Mouse (Mus musculus) right cerebral cortex, postnatal 10 days (tissue): Measurements from ENCODE around the gene Prl2c3.
"Not testable (repeated sequence)": the region's sequence is repeated elsewhere in the genome, so short reads cannot be mapped to it uniquely, and the experiment has no call there.

Experiments
- DNase-seq, 2 experiments: peaks; one replicate each; pipeline ENCODE4 v3.0.0; 2021; ENCODE audit warnings: low spot score in 2 of 2

The Prl2c3 gene

GRCm38 (mm10) chr13:12799979-12800378, at the start of gene Prl2c3:
Gene Prl2c3, minus strand, starts transcription at chr13:12800079.
- DNase-seq = not testable (repeated sequence)

- not testable (repeated sequence) for DNase-seq
Observed at GRCm38 (mm10) chr13:12848254-12848653, 48.4 kb upstream of the Prl2c3 start.

- DNase-seq = not testable (repeated sequence)
Observed at GRCm38 (mm10) chr13:12844701-12845100, 44.8 kb upstream of the Prl2c3 start.

DNA sequence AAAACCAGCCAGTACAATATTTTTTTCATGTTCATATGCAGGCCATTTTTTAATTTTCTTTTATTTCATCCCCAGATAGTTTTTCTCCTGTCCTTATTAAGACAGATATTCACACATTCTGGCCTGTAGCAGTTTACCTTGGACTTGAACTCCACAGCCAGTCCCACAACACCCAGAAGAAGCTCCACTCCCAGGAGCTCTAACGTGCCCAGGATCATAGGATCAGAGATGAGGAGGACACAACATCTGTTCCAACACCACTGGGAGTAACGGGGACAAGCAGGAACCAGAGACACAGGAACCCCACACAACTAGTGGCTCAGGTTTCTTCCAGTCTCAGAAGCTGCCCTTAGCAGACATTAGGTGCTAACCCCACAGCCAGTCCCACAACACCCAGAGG, 37.7 kb upstream of the Prl2c3 start:
- not testable (repeated sequence) for DNase-seq

DNA sequence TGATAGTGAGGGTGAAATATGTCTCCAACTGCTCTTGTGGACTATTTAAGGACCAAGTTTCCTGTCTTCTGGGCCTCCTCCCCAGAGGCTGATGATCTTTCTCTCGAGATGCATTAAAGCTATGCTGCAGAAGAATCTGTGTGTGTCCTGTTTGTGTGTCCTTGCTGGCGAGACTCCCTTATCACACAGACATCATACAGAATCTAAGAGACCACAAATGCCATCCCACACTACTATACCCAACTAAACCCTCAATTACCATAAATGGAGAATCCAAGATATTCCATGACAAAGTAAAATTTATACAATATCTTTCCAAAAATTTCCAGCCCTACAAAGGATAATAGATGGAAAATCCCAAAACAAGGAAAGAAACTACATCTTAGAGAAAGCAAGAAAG, 31.9 kb upstream of the Prl2c3 start:
- DNase-seq = no peak

DNA sequence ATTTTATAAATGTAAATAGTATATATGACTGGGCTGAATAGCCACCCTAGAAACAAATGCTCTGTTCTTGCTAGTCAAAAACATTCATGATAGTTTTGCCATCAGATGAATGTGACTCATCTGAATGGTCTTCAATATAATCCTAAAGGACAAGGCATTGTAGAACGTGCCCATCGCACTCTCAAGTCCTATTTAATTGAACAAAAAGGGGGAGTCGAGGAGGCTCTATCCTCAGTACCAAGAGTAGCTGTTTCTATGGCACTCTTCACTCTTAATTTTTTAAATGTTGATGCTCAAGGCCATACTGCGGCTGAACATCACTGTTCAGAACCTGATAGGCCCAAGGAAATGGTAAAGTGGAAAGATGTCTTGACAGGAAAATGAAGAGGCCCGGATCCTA, 29.2 kb upstream of the Prl2c3 start:
- no peak for DNase-seq

DNA sequence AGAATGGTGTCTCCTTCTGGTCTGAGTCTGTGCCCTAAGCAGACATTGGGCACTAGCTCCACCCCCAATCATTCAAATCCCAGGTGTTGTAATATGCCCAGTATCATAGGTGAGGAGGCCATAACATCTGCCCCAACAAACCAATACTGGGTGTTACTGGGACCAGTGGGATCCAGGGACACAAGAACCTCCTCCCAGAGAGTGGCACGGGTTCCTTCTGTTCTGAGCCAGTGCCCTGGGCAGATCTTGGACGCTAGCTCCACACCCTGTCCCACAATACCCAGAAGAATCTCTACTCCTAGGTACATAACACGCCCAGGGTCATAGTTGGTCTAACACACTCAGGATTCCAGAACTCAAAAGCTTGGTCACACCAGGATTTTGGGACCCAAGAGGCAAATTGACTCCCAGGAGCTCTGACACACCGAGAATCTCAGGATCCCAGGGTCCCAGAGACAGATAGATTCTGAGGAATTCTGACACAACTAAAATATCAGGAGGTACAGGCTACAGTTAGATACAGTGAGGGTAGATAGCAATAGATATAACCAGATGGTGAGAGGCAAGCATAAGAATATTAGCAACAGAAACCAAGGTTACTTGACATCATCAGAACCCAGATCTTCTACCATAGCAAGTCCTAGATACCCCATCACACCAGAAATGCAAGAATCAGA, 24.8 kb upstream of the Prl2c3 start:
- not testable (repeated sequence) for DNase-seq

DNA sequence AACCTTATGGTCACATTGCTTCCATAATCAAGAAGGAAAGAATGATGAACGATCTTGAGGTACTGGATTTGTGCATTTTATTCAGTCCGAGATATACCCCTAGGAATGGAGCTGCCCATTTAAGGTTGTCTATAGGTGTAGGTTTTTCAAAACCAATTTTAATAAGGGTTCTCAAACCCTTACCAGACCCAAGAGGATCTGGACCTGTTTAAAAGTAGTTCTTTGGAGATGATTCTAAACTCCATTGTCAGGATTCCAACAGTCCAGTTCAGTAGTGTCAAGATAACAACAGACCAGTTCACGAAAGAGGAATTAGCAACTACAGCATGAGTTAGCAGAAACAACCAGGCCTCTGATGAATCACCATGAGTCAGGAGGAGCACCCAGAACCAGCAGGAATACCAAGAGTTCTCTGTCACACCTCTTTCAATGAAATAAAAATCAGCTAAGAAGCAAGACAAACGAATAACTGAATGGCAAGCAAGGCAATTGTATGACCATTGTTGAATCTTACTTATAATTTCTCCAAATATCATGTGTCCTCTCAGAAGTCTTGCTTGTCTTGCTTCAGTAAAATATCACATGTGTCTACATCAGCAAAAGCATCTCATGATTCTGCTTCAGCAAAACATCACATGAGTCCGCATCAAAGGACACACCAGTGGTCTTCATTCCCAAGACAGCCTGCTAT, 14.0 kb upstream of the Prl2c3 start:
- not testable (repeated sequence) for DNase-seq

- no peak for DNase-seq
Observed at GRCm38 (mm10) chr13:12809591-12809990, 9.7 kb upstream of the Prl2c3 start.

- not testable (repeated sequence) for DNase-seq
Observed at GRCm38 (mm10) chr13:12808793-12809512, 9.1 kb upstream of the Prl2c3 start.

- not testable (repeated sequence) for DNase-seq
Observed at GRCm38 (mm10) chr13:12806496-12806895, 6.6 kb upstream of the Prl2c3 start.

GRCm38 (mm10) chr13:12769442-12770091, 30.3 kb downstream of the Prl2c3 start:
- not testable (repeated sequence) for DNase-seq
